Comparison of ENCODE assay signal across 8 mouse cellular contexts in genomic region chr2:30773313-30774005, GRCm38 (mm10). TPM values are rescaled to one million over a fixed set of nuclear protein-coding genes. Genes with fewer than 3 reads are reported as not detected.
DNase-seq lines count a peak whose midpoint lies in the region; ATAC-seq lines count a peak whose summit lies in the region.

No protein-coding gene starts in this region.

- no peaks in the 10 kb centered on the region for H3K27me3 ChIP-seq in neural tube, embryonic 11.5 days (ENCODE audit: control insufficient read depth, insufficient read depth, low read length)
- no peaks in the 10 kb centered on the region for H3K27me3 ChIP-seq in limb, embryonic 10.5 days (ENCODE audit: low read depth, poor library complexity, severe bottlenecking)
- H3K27me3 ChIP-seq in stomach, embryonic 15.5 days (replicated peaks) = no peaks in the 10 kb centered on the region

- no peak for ATAC-seq in neural tube, embryonic 11.5 days (ENCODE audit: insufficient read depth, low FRiP score, low TSS enrichment)
- ATAC-seq in stomach, embryonic 15.5 days (ENCODE audit: insufficient read depth, low FRiP score, low read depth) = no peak
- no peak for ATAC-seq in inflammation-experienced regulatory T-cells, adult 6 months

- no peak overlapping the region for H3K4me2 ChIP-seq in neural tube, embryonic 11.5 days (ENCODE audit: low read depth)
- H3K4me2 ChIP-seq in stomach, embryonic 15.5 days = no peak overlapping the region

- H3K4me3 ChIP-seq in neural tube, embryonic 11.5 days (ENCODE audit: low read depth, low read length) = no peak overlapping the region
- no peak overlapping the region for H3K4me3 ChIP-seq in limb, embryonic 10.5 days
- no peak overlapping the region for H3K4me3 ChIP-seq in stomach, embryonic 15.5 days (replicated peaks)

- H3K9ac ChIP-seq in neural tube, embryonic 11.5 days (ENCODE audit: low read length) = no peak overlapping the region
- no peak overlapping the region for H3K9ac ChIP-seq in stomach, embryonic 15.5 days

- DNase-seq in cerebellum, adult 9-11 months = peak; percentile 30
- DNase-seq in cerebellum, adult 11 months = no peak
- DNase-seq in neural tube, embryonic 11.5 days (ENCODE audit: low spot score) = no peak
- no peak for DNase-seq in neural tube, embryonic 10.5 days (ENCODE audit: extremely low spot score, low spot score)
- no peak for DNase-seq in limb, embryonic 10.5 days (ENCODE audit: low spot score)
- no peak for DNase-seq in right cerebral cortex, postnatal 25 days

- WGBS in neural tube, embryonic 11.5 days = 80% methylated on average over 8 of the region's 8 CpGs
- WGBS in limb, embryonic 10.5 days = 83% methylated on average over 8 of the region's 8 CpGs
- 74% methylated on average over 8 of the region's 8 CpGs for WGBS in stomach, embryonic 15.5 days

- peaks cover 16% of the 10 kb centered on the region for H3K4me1 ChIP-seq in neural tube, embryonic 11.5 days (ENCODE audit: control insufficient read depth, insufficient read depth, low read length)
- peaks cover 52% of the 10 kb centered on the region for H3K4me1 ChIP-seq in limb, embryonic 10.5 days
- H3K4me1 ChIP-seq in stomach, embryonic 15.5 days = peaks cover 22% of the 10 kb centered on the region

- peak overlapping the region; percentile 83 for H3K27ac ChIP-seq in neural tube, embryonic 11.5 days (ENCODE audit: low read depth, low read length)
- H3K27ac ChIP-seq in limb, embryonic 10.5 days = peak overlapping the region; percentile 84
- peak overlapping the region; percentile 51; the same call in 1 of the 2 replicates for H3K27ac ChIP-seq in stomach, embryonic 15.5 days

- H3K36me3 ChIP-seq in neural tube, embryonic 11.5 days (ENCODE audit: control insufficient read depth, insufficient read depth, low read length) = no peaks in the 10 kb centered on the region
- H3K36me3 ChIP-seq in limb, embryonic 10.5 days = no peaks in the 10 kb centered on the region
- H3K36me3 ChIP-seq in stomach, embryonic 15.5 days = no peaks in the 10 kb centered on the region

- no peaks in the 10 kb centered on the region for H3K9me3 ChIP-seq in neural tube, embryonic 11.5 days (ENCODE audit: control insufficient read depth, low read length)
- no peaks in the 10 kb centered on the region for H3K9me3 ChIP-seq in limb, embryonic 10.5 days (replicated peaks)
- H3K9me3 ChIP-seq in stomach, embryonic 15.5 days = no peaks in the 10 kb centered on the region

RNA-seq across cellular contexts. Expression of gene 1700001O22Rik, which starts 30.0 kb away (rescaled TPM):
- 1.8 and 2.5 TPM in 2 replicates for polyA plus RNA-seq in neural tube, embryonic 11.5 days (2014; fragmentation: Nextera tagmentation; extraction: Ambion mirVana)
- polyA plus RNA-seq in limb, embryonic 10.5 days (2016; fragmentation: Nextera tagmentation; extraction: Ambion mirVana) = 2.1 and 4.0 TPM in 2 replicates
- polyA plus RNA-seq in stomach, embryonic 15.5 days (2015; fragmentation: Nextera tagmentation; extraction: Ambion mirVana) = 2.8 and 2.9 TPM in 2 replicates
- polyA plus RNA-seq in inflammation-experienced regulatory T-cells, adult 6 months (2017; shearing (Covaris generic)) = 1 to 10 TPM in 1 of 3 experiments, under 1 TPM in 2; 0.55 to 2.5 (median 0.84) TPM

RNA-seq across cellular contexts. Expression of gene Ntmt1, which starts 34.2 kb away (rescaled TPM):
- 110 and 111 TPM in 2 replicates for polyA plus RNA-seq in neural tube, embryonic 11.5 days (2014; fragmentation: Nextera tagmentation; extraction: Ambion mirVana)
- 138 and 141 TPM in 2 replicates for polyA plus RNA-seq in limb, embryonic 10.5 days (2016; fragmentation: Nextera tagmentation; extraction: Ambion mirVana)
- polyA plus RNA-seq in stomach, embryonic 15.5 days (2015; fragmentation: Nextera tagmentation; extraction: Ambion mirVana) = 78.8 and 82.3 TPM in 2 replicates
- 10 to 100 TPM; 27.4 to 34.0 (median 28.7) TPM for polyA plus RNA-seq in inflammation-experienced regulatory T-cells, adult 6 months (2017; shearing (Covaris generic))

RNA-seq across cellular contexts. Expression of gene Asb6, which starts 56.7 kb away (rescaled TPM):
- polyA plus RNA-seq in neural tube, embryonic 11.5 days (2014; fragmentation: Nextera tagmentation; extraction: Ambion mirVana) = 32.3 and 36.9 TPM in 2 replicates
- 59.4 and 61.3 TPM in 2 replicates for polyA plus RNA-seq in limb, embryonic 10.5 days (2016; fragmentation: Nextera tagmentation; extraction: Ambion mirVana)
- polyA plus RNA-seq in stomach, embryonic 15.5 days (2015; fragmentation: Nextera tagmentation; extraction: Ambion mirVana) = 29.5 and 30.1 TPM in 2 replicates
- 10 to 100 TPM; 36.4 to 43.6 (median 36.4) TPM for polyA plus RNA-seq in inflammation-experienced regulatory T-cells, adult 6 months (2017; shearing (Covaris generic))
